Mouse (Mus musculus) liver, postnatal 0 days (tissue): ENCODE data around the gene Asf1b.

ENCODE experiments used
- CTCF ChIP-seq: sonication (generic); IDR thresholded peaks from 2 replicates; pipeline ENCODE4 v1.5.1; 2016; ENCODE audit warnings: antibody characterized with exemption, low read depth
- EP300 ChIP-seq: IDR thresholded peaks from 2 replicates; pipeline ENCODE4 v1.6.1; 2016; ENCODE audit warnings: antibody characterized with exemption, low read depth, mild to moderate bottlenecking

GRCm38 (mm10) chr8:83967701-83968100 lies 12.4 kb downstream of the Asf1b start:
- no peak for TF ChIP-seq CTCF
- no peak for TF ChIP-seq EP300
